Mouse (Mus musculus) cortical plate, adult 2 months (tissue): ENCODE data around the gene Gm4707.

Experiments
- CTCF ChIP-seq: fragments of 200-500 bp; IDR thresholded peaks from 2 replicates; pipeline ENCODE4 v1.5.1; 2011; ENCODE audit warnings: mild to moderate bottlenecking, control low read depth, low read length; ENCODE audit not compliant: insufficient read depth; ENCODE audit errors: extremely low read depth
- POLR2A ChIP-seq: fragments of 200-500 bp; IDR thresholded peaks from 2 replicates; pipeline ENCODE4 v1.6.1; 2011; ENCODE audit warnings: mild to moderate bottlenecking, low read length, control low read depth; ENCODE audit not compliant: insufficient read depth; ENCODE audit errors: extremely low read depth

GRCm38 (mm10) chr17:71489703-71490461 lies 30.2 kb upstream of the Gm4707 start:
- TF ChIP-seq POLR2A: no peak
- no peak for TF ChIP-seq CTCF
